Comparison of ENCODE assay signal across 8 mouse cellular contexts in genomic region chr6:122873871-122874719, GRCm38 (mm10). TPM values are rescaled to one million over a fixed set of nuclear protein-coding genes. Genes with fewer than 3 reads are reported as not detected.
DNase-seq lines count a peak whose midpoint lies in the region; ATAC-seq and TF ChIP-seq lines count a peak whose summit lies in the region.

Gene Necap1, plus strand, starts transcription at chr6:122874474.

- peak; percentile 95 to 96 for DNase-seq in gastrocnemius, adult 8-10 months (ENCODE audit: low spot score in 2 of 2)
- peak; percentile 79 for DNase-seq in hindlimb bud, embryonic 11.5 days (ENCODE audit: extremely low spot score, low read depth, low spot score)
- peak; percentile 96 for DNase-seq in left cerebral cortex, adult 8-10 months (ENCODE audit: low spot score in 2 of 2)
- peak; percentile 98 to 99 for DNase-seq in right cerebral cortex, postnatal 10 days (ENCODE audit: low spot score in 2 of 2)
- peak; percentile 98 for DNase-seq in urinary bladder, postnatal 25 days (ENCODE audit: low spot score)

- H3K4me1 ChIP-seq in cortical plate, adult 2 months (ENCODE audit: control insufficient read depth, insufficient read depth, low read length) = peaks cover 4% of the 10 kb centered on the region; the same call in 1 of the 2 replicates
- peaks cover 45% of the 10 kb centered on the region for H3K4me1 ChIP-seq in megakaryocyte, embryonic 14.5 days

- TF ChIP-seq CTCF in cortical plate, adult 2 months (IDR thresholded peaks at IDR 0.05; ENCODE audit: extremely low read depth, insufficient read depth, low read length) = peak; percentile 71

- peak within 1 kb of the TSS; percentile 76 for H3K27ac ChIP-seq in cortical plate, adult 2 months (ENCODE audit: insufficient read depth, low read length)

- peak; percentile 88 for ATAC-seq in activated CD4-positive, CD25-positive, alpha-beta regulatory T cell, adult 4 months

- H3K36me3 ChIP-seq in megakaryocyte, embryonic 14.5 days (replicated peaks; ENCODE audit: low read length) = peaks cover 34% of the 10 kb centered on the region

- peak; percentile 66; the same call in 1 of the 2 replicates for TF ChIP-seq POLR2A in cortical plate, adult 2 months (IDR thresholded peaks at IDR 0.05; ENCODE audit: extremely low read depth, insufficient read depth, low read length)

- no peaks in the 10 kb centered on the region for H3K9me3 ChIP-seq in megakaryocyte, embryonic 14.5 days

- no peaks in the 10 kb centered on the region for H3K27me3 ChIP-seq in megakaryocyte, embryonic 14.5 days (replicated peaks)

- H3K4me3 ChIP-seq in cortical plate, adult 2 months (ENCODE audit: insufficient read depth, low read length) = peak within 1 kb of the TSS; percentile 92
- H3K4me3 ChIP-seq in megakaryocyte, embryonic 14.5 days (replicated peaks) = peak within 1 kb of the TSS; percentile 99

RNA-seq across cellular contexts. Expression of gene Necap1, which starts in this region (rescaled TPM):
- polyA plus RNA-seq in activated CD4-positive, CD25-positive, alpha-beta regulatory T cell, adult 4 months (2017; shearing (Covaris generic)) = 10 to 100 TPM; 32.2 to 44.6 TPM
- polyA plus RNA-seq in cortical plate, adult 2 months (2012; rRNA removed) = 127 and 133 TPM in 2 replicates
- 10 to 100 TPM; 11.2 to 15.9 (median 12.1) TPM for total RNA-seq in gastrocnemius, adult 8-10 months (2022)
- 100 to 1,000 TPM; 179 to 215 (median 196) TPM for total RNA-seq in left cerebral cortex, adult 8-10 months (2022)
- polyA plus RNA-seq in megakaryocyte, embryonic 14.5 days (2012; ENCODE audit: insufficient read depth, low replicate concordance) = 8.9 and 9.7 TPM in 2 replicates

Comparison
In these comparisons a context has a peak if more than half of its experiments do, and no peak if none do; other contexts are left out.
1. Peak in every context shown above with its lines: DNase-seq, ATAC-seq, H3K4me3 ChIP-seq and H3K27ac ChIP-seq.
2. RNA of gene Necap1 (total RNA-seq): 179 to 215 TPM in left cerebral cortex, adult 8-10 months; 11.2 to 15.9 TPM in gastrocnemius, adult 8-10 months; every median in the first group is over 10 times any median in the second.